Mouse (Mus musculus): ENCODE measurements around the gene Isy1.

- TF ChIP-seq CTCF (IDR thresholded peaks at IDR 0.05; ENCODE audit: low read depth, low read length) (no peak), POLR2A (IDR thresholded peaks at IDR 0.05; ENCODE audit: borderline replicate concordance, low read depth, low read length) (no peak)
Observed at GRCm38 (mm10) chr6:87807735-87808440, 30.7 kb downstream of the Isy1 start.
